Mouse (Mus musculus): ENCODE results near the gene Ddx43. TPM values are rescaled to one million over a fixed set of nuclear protein-coding genes. Genes with fewer than 3 reads are reported as not detected.

Gene Ddx43
- polyA plus RNA-seq (2017; shearing (Covaris generic)) = 1 to 10 TPM; 5.6 to 8.2 TPM

DNA sequence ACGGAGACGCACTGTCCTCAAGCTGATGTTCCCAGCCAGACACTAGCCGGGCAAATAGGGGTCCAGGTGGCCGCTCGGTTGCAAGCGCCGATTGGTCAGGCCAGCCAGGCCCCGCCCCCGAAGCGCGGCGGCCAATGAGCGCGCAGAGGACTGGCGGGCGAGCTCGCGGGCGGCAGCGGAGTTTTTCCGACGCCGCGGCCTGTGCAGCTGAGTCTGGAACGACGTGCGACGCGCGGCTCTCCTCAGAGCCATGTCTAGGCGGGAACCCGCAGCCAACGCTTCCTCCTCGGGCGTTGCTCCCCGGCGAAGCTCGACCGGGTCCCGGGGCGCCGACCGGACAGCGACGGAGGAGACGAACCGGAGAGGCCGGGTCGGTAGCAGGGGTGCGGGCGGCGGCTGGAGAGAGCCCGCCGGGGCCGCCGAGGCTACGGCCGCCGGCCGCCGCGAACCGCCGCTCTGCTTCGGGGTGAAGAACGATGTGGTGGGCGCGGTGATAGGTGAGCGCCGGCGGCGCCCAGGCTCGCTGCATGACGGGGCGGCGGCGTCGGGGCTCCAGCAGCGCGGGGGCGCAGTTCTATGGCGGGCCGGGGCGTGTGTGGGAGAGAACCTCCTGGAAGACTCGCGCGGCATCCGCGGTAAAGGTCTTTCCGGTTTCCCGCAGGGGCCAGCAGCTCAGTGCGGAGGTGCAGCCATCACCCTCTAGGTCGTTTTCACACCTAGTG is at the start of gene Ddx43:
TSS of gene Ddx43 (plus strand) at position 148 of the 722 bp plus-strand sequence.

DNA sequence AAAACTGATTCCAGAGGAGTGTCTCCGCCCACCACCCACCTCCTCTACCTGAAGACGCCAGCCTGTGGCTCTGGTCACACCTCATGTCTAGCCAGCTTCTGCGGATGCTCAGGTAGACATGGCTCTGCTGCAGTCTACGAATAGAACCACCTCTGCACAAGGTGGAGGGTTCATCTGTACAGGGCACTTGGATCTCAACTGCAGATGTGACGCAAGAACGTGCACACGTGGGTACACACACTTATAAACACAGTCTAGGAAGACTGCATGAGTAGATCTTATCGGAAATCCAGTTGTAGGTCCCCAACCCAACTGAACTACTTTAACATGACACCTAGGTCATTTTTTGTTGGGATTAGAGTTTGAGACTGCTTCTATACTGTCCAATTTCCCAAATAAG is 40.0 kb upstream of the Ddx43 start, which contains the start of gene Gsta2:
TSS of gene Gsta2 (minus strand) at position 178 of the 400 bp plus-strand sequence.

DNA sequence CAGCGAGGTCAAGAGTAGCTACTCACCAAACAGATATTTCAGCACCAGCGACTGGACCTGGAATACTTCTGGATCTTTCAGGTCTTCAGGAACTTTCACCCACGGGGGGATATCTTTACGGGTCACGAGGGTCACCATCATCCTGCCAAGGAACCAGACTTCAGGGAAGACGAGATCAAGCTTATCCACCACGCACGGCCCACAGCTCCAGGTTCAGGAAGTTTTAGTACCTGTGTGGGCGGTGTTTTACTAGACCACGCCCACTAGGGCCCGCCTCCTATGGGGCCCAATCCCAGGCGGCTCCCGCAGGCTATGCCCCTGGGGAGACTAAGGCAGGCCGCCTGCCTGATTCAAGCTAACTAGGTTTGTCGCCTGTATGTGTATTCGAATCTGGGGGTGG is 27.6 kb upstream of the Ddx43 start, which contains the start of gene Dppa5a:
TSS of gene Dppa5a (minus strand) at position 219 of the 400 bp plus-strand sequence.

DNA sequence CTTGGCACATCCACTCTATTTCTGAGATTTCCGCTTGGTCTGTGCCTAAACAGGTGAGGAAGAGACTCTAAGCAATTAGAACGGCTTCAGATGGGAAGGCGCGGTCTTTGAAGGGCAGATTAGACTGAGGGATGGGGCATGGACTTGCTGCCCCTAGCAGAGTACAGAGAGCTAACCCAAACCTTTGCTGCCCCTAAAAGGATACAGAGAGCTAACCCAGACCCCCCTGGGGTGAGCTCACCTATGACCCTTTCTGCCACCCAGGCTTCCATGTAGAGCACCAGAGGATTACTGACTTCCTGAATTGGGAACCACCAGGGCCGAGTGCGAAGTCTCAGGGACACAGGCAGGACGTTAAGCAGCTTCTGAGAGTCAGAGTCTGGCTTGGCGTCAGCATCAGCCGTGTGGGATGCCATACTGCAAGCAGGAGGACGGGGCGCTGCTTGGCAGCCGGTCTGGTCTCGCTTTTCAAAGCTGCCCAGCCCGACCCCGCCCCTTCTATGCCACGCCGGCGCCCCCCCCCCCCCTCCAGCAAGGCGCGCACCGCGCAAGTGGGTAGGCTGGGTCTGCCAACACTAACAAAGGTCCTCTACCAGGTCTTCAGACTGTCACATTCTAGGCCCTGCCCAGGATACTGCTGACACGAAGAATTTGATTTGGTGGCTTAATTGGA is 17.3 kb upstream of the Ddx43 start, which contains the start of gene Ooep:
TSS of gene Ooep (minus strand) at position 613 of the 673 bp plus-strand sequence.

DNA sequence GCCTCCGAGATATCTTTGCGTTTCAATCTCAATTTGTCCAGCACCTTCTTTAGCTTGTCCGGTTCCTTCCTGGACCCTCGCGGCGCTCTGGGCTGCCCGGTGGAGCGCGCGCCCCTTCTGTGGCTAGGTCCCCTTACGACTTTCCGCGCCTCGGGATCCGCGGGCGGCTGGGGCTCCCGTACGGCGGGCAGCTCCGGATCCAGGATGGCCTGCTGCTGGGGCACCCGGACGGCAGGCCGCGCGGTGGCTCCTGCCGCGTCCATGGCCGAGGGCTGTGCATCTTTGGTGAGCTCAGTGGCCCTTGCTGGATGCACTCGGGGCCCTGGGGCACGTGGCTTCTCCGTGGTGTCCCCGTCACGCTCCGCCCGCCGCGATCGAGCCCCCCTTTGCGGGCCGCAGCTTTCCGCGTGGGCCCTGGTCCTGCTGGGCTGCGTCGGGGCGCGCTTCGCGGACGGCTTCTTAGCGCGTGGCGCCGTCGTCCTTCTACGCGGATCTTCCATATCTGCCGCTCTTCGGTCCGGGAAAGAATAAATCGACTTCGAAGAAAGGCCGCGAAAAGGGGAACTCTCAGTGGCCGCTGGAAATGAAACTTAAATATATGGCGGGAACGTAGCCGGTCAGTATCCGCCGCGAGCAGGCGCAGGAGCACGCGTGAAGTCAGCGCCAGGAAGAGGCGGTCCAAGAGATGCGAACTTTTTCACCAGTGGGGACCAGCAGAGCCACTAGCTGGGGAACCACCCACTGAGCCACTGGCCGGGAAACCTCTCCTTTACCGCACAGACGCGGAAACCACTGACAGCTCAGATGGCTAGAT is 47.2 kb downstream of the Ddx43 start, which contains the start of gene Cgas:
TSS of gene Cgas (minus strand) at position 659 of the 814 bp plus-strand sequence.

DNA sequence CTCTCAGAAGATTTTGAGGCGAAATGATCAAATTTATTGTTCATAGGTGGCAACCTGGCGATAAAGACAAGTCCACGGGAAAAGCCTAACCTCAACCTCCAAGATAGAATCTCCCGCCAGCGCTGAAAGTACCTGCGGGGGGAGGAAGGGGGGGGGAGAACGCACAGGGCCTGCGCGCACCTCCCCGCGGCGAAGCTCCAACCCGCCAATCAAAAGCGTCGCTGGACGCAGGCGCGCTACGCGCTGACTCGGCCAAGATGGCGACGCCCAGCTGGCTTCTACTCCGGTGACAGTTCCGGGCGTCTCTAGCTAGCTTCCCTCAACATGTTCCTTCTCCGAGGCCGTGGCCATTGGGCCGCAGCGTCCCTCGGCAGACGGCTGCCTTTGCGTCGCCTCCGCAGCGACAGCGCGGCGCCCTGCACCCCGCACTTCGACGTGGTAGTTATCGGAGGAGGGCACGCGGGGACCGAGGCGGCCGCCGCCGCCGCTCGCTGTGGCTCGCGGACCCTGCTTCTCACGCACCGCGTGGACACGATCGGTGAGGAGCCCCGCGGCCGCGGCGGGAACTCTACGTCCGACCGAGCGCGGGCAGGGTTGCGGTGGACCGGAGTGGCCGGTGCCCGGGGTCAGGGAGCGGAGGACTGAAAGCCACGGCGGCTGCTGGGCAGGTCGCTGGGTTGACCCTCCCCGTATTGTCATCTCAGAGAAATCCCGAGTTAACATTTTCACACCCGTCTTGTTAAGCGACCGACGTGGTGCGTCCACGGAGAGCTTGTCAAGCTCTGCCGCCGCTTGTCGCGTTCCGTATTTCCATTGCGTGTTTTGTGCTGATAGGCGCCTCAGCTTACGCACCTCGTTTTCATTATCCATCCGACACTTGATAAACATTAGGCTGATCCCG is 52.6 kb downstream of the Ddx43 start, which contains the start of the genes Mto1 and Gm17324:
TSS of gene Mto1 (plus strand) at position 236 of the 901 bp plus-strand sequence.
TSS of gene Gm17324 (minus strand) at position 814 of the 901 bp plus-strand sequence.

Other genes starting within 250 kb of the Ddx43 start
- gene Gsta4, start 213.0 kb upstream of the Ddx43 start, polyA plus RNA-seq (2017; shearing (Covaris generic)) = 10 to 100 TPM; 17.0 to 32.9 TPM
- gene Gsta1, start 165.1 kb upstream of the Ddx43 start, polyA plus RNA-seq (2017; shearing (Covaris generic)) = not detected
- not detected for gene Gm3776, start 138.6 kb upstream of the Ddx43 start, polyA plus RNA-seq (2017; shearing (Covaris generic))
- not detected for gene Gm10639, start 105.9 kb upstream of the Ddx43 start, polyA plus RNA-seq (2017; shearing (Covaris generic))
- gene Omt2a, start 81.0 kb upstream of the Ddx43 start, polyA plus RNA-seq (2017; shearing (Covaris generic)) = not detected
- not detected for gene Omt2b, start 68.2 kb upstream of the Ddx43 start, polyA plus RNA-seq (2017; shearing (Covaris generic))
- gene Gsta2, start 40.0 kb upstream of the Ddx43 start, polyA plus RNA-seq (2017; shearing (Covaris generic)) = not detected
- gene Dppa5a, start 27.6 kb upstream of the Ddx43 start, polyA plus RNA-seq (2017; shearing (Covaris generic)) = under 1 TPM in 1 of 2 experiments, not detected in 1; 0.39 TPM
- under 1 TPM in 1 of 2 experiments, not detected in 1; 0.23 TPM for gene Ooep, start 17.1 kb upstream of the Ddx43 start, polyA plus RNA-seq (2017; shearing (Covaris generic))
- gene Cgas, start 47.5 kb downstream of the Ddx43 start, polyA plus RNA-seq (2017; shearing (Covaris generic)) = 1 to 10 TPM; 2.5 to 5.2 TPM
- gene Mto1, start 52.4 kb downstream of the Ddx43 start, polyA plus RNA-seq (2017; shearing (Covaris generic)) = 10 to 100 TPM; 21.8 to 38.0 TPM
- 1 to 10 TPM in 1 of 2 experiments, under 1 TPM in 1; 0.69 to 1.7 TPM for gene Gm17324, start 53.0 kb downstream of the Ddx43 start, polyA plus RNA-seq (2017; shearing (Covaris generic))
- gene Eef1a1, start 93.4 kb downstream of the Ddx43 start, polyA plus RNA-seq (2017; shearing (Covaris generic)) = 1,000 to 10,000 TPM; 3,735 to 5,668 TPM
- gene Slc17a5, start 192.3 kb downstream of the Ddx43 start, polyA plus RNA-seq (2017; shearing (Covaris generic)) = 10 to 100 TPM; 11.8 to 23.7 TPM
- under 1 TPM; 0.31 to 0.44 TPM for gene Cd109, start 219.8 kb downstream of the Ddx43 start, polyA plus RNA-seq (2017; shearing (Covaris generic))

Measured in activated CD4-positive, CD25-positive, alpha-beta regulatory T cell (primary cell).